Mouse (Mus musculus): ENCODE measurements around the gene Fpgs.

DNA sequence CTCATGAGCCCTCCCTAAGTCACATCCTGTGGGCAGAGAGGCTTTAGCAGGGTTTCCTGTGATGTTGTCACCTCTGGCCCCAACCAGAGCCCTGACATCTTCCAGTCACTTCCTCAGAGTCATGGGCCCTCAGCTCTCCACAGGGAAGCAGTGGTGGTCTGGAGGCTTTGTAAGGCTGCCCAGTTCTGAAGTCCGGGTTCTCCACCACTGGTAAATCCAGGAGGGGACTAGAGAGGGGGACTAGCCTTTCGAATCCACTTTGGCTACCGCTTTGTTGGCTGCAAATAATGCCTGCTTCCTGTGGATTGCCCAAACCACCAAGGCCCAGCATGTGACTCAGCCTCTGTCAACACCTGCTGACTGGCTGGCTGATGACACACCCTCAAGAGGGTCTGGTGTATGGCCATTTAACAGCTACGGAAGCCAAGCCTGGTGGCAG, 11.1 kb upstream of the Fpgs start:
- TF ChIP-seq CTCF (IDR thresholded peaks at IDR 0.05; ENCODE audit: control insufficient read depth, insufficient read depth, insufficient read length) = no peak
- TF ChIP-seq MYOD1 (IDR thresholded peaks at IDR 0.05; ENCODE audit: control insufficient read depth, insufficient read length, low read depth) = peak; percentile 87
